Mouse (Mus musculus): ENCODE results near the gene Olfr875.

GRCm38 (mm10) chr9:37734310-37734709 lies 37.3 kb upstream of the Olfr875 start:
- no peak for TF ChIP-seq CTCF (IDR thresholded peaks at IDR 0.05; ENCODE audit: low read depth, low read length)
- no peak for TF ChIP-seq POLR2A (IDR thresholded peaks at IDR 0.05; ENCODE audit: borderline replicate concordance, low read depth, low read length)

Measured in bone marrow macrophage, adult 2 months (primary cell).